Mouse (Mus musculus): ENCODE data around the gene Mms19. TPM values are rescaled to one million over a fixed set of nuclear protein-coding genes. Genes with fewer than 3 reads are reported as not detected.

Gene Mms19
- total RNA-seq (2021) = 1 to 10 TPM; 7.7 to 8.7 TPM
- long read RNA-seq, experiment 1 = 0 reads
- long read RNA-seq, experiment 2, full-length matches to known transcripts = 1 of 5 reads
- long read RNA-seq, experiment 2, partial matches to known transcripts = 0 of 5 reads
- long read RNA-seq, experiment 2, other reads (novel, unspliced or antisense) = 4 of 5 reads

- DNase-seq = peak; percentile 99
These were observed at the start of gene Mms19 for GRCm38 (mm10) chr19:41980819-41981594. Mms19 (minus strand) TSS chr19:41981157.

GRCm38 (mm10) chr19:42026158-42026557 lies 45.2 kb upstream of the Mms19 start:
- DNase-seq = peak; percentile 72

GRCm38 (mm10) chr19:42022542-42022848 lies 41.5 kb upstream of the Mms19 start:
- DNase-seq = no peak

GRCm38 (mm10) chr19:42021681-42022541 lies 41.0 kb upstream of the Mms19 start:
- no peak for DNase-seq

GRCm38 (mm10) chr19:42019011-42019522 lies 38.1 kb upstream of the Mms19 start:
- DNase-seq = no peak

GRCm38 (mm10) chr19:42017399-42018247 lies 36.7 kb upstream of the Mms19 start:
- peak; percentile 80 for DNase-seq

GRCm38 (mm10) chr19:42016840-42017239 lies 35.9 kb upstream of the Mms19 start:
- peak; percentile 59 for DNase-seq

- DNase-seq = no peak
These were observed 35.3 kb upstream of the Mms19 start for GRCm38 (mm10) chr19:42016251-42016650.

GRCm38 (mm10) chr19:42015001-42015400 lies 34.0 kb upstream of the Mms19 start:
- DNase-seq = no peak

GRCm38 (mm10) chr19:42014231-42014825 lies 33.4 kb upstream of the Mms19 start:
- no peak for DNase-seq

- no peak for DNase-seq
These were observed 30.2 kb upstream of the Mms19 start for GRCm38 (mm10) chr19:42011123-42011522.

GRCm38 (mm10) chr19:42010436-42010835 lies 29.5 kb upstream of the Mms19 start:
- DNase-seq = no peak

- no peak for DNase-seq
These were observed 28.1 kb upstream of the Mms19 start for GRCm38 (mm10) chr19:42009067-42009466.

- no peak for DNase-seq
These were observed 27.6 kb upstream of the Mms19 start for GRCm38 (mm10) chr19:42008586-42008985.

GRCm38 (mm10) chr19:42006568-42006967 lies 25.6 kb upstream of the Mms19 start:
- DNase-seq = no peak

- no peak for DNase-seq
These were observed 24.7 kb upstream of the Mms19 start for GRCm38 (mm10) chr19:42005616-42006015.

- DNase-seq = no peak
These were observed 23.3 kb upstream of the Mms19 start for GRCm38 (mm10) chr19:42004258-42004657.

- no peak for DNase-seq
These were observed 20.5 kb upstream of the Mms19 start for GRCm38 (mm10) chr19:42001253-42001980.

- DNase-seq = no peak
These were observed 19.5 kb upstream of the Mms19 start for GRCm38 (mm10) chr19:42000446-42000958.

GRCm38 (mm10) chr19:41999688-42000283 lies 18.8 kb upstream of the Mms19 start:
- DNase-seq = no peak

All from gastrocnemius, postnatal 25 days (tissue).